Mouse (Mus musculus): ENCODE measurements around the gene Traf3ip2. TPM values are rescaled to one million over a fixed set of nuclear protein-coding genes. Genes with fewer than 3 reads are reported as not detected.

Traf3ip2 gene
- polyA plus RNA-seq, 1 experiment from 2014 or later, result 5.7 TPM

GRCm38 (mm10) chr10:39649550-39649949 is 36.8 kb downstream of the Traf3ip2 start:
- Histone ChIP-seq H3K36me3 (ENCODE audit: control insufficient read depth, insufficient read depth, low read length) (peaks cover 18% of the 10 kb centered on the region), H3K27ac (ENCODE audit: low read depth, low read length) (no peak overlapping the region), H3K4me3 (ENCODE audit: low read depth, low read length) (no peak overlapping the region), H3K9me3 (replicated peaks; ENCODE audit: control insufficient read depth, low read length) (no peaks in the 10 kb centered on the region), H3K27me3 (replicated peaks; ENCODE audit: control insufficient read depth, insufficient read depth, low read length) (no peaks in the 10 kb centered on the region), H3K4me1 (ENCODE audit: control insufficient read depth, insufficient read depth, low read length) (peaks cover 16% of the 10 kb centered on the region), H3K4me2 (ENCODE audit: low read length) (no peak overlapping the region), H3K9ac (ENCODE audit: low read length) (no peak overlapping the region)
- ATAC-seq (no peak), DNase-seq (ENCODE audit: low spot score) (no peak)
- WGBS, result 93% methylated on average over 3 of the region's 3 CpGs

GRCm38 (mm10) chr10:39650316-39650715 is 37.6 kb downstream of the Traf3ip2 start:
- Histone ChIP-seq H3K4me3 (ENCODE audit: low read depth, low read length) (no peak overlapping the region), H3K4me1 (ENCODE audit: control insufficient read depth, insufficient read depth, low read length) (peaks cover 16% of the 10 kb centered on the region), H3K36me3 (ENCODE audit: control insufficient read depth, insufficient read depth, low read length) (peaks cover 18% of the 10 kb centered on the region), H3K9ac (ENCODE audit: low read length) (no peak overlapping the region), H3K27me3 (replicated peaks; ENCODE audit: control insufficient read depth, insufficient read depth, low read length) (no peaks in the 10 kb centered on the region), H3K4me2 (ENCODE audit: low read length) (no peak overlapping the region), H3K9me3 (replicated peaks; ENCODE audit: control insufficient read depth, low read length) (no peaks in the 10 kb centered on the region), H3K27ac (ENCODE audit: low read depth, low read length) (no peak overlapping the region)
- no peak for ATAC-seq
- WGBS, result 90% methylated on average over 3 of the region's 3 CpGs
- no peak for DNase-seq (ENCODE audit: low spot score)

- DNase-seq (ENCODE audit: low spot score) (peak; percentile 23), ATAC-seq (peak; percentile 68)
- 54% methylated on average over 8 of the region's 8 CpGs for WGBS
- Histone ChIP-seq H3K9me3 (replicated peaks; ENCODE audit: control insufficient read depth, low read length) (no peaks in the 10 kb centered on the region), H3K27me3 (replicated peaks; ENCODE audit: control insufficient read depth, insufficient read depth, low read length) (no peaks in the 10 kb centered on the region), H3K4me1 (ENCODE audit: control insufficient read depth, insufficient read depth, low read length) (peaks cover 8% of the 10 kb centered on the region), H3K27ac (ENCODE audit: low read depth, low read length) (peak overlapping the region; percentile 59; the same call in 1 of the 2 replicates), H3K4me3 (ENCODE audit: low read depth, low read length) (no peak overlapping the region), H3K9ac (ENCODE audit: low read length) (no peak overlapping the region), H3K36me3 (ENCODE audit: control insufficient read depth, insufficient read depth, low read length) (peaks cover 16% of the 10 kb centered on the region), H3K4me2 (ENCODE audit: low read length) (no peak overlapping the region)
Measured at GRCm38 (mm10) chr10:39654001-39654416, 41.3 kb downstream of the Traf3ip2 start.

- no peak for DNase-seq (ENCODE audit: low spot score)
- 29% methylated on average over 5 of the region's 5 CpGs for WGBS
- Histone ChIP-seq H3K4me1 (ENCODE audit: control insufficient read depth, insufficient read depth, low read length) (peaks cover 23% of the 10 kb centered on the region), H3K27ac (ENCODE audit: low read depth, low read length) (peak overlapping the region; percentile 94), H3K27me3 (replicated peaks; ENCODE audit: control insufficient read depth, insufficient read depth, low read length) (no peaks in the 10 kb centered on the region), H3K9me3 (replicated peaks; ENCODE audit: control insufficient read depth, low read length) (no peaks in the 10 kb centered on the region), H3K4me2 (ENCODE audit: low read length) (0 out of 2 replicates have a peak overlapping the region, but pooled peaks have one; percentile 28), H3K36me3 (ENCODE audit: control insufficient read depth, insufficient read depth, low read length) (peaks cover 4% of the 10 kb centered on the region; the same call in 1 of the 2 replicates), H3K4me3 (ENCODE audit: low read depth, low read length) (no peak overlapping the region), H3K9ac (ENCODE audit: low read length) (0 out of 2 replicates have a peak overlapping the region, but pooled peaks have one; percentile 21)
- ATAC-seq, result no peak
Measured at GRCm38 (mm10) chr10:39658901-39659410, 46.2 kb downstream of the Traf3ip2 start.

- no peak overlapping the region for H3K4me3 ChIP-seq (ENCODE audit: low read depth, low read length)
- WGBS, result 4% methylated on average over 11 of the region's 11 CpGs
- H3K9ac ChIP-seq (ENCODE audit: low read length), result 0 out of 2 replicates have a peak overlapping the region, but pooled peaks have one; percentile 21
- H3K27me3 ChIP-seq (replicated peaks; ENCODE audit: control insufficient read depth, insufficient read depth, low read length), result no peaks in the 10 kb centered on the region
- peak overlapping the region; percentile 94 for H3K27ac ChIP-seq (ENCODE audit: low read depth, low read length)
- H3K9me3 ChIP-seq (replicated peaks; ENCODE audit: control insufficient read depth, low read length), result no peaks in the 10 kb centered on the region
- H3K4me2 ChIP-seq (ENCODE audit: low read length), result peak overlapping the region; percentile 28
- DNase-seq (ENCODE audit: low spot score) (peak; percentile 93), ATAC-seq (peak; percentile 93)
- no peaks in the 10 kb centered on the region for H3K36me3 ChIP-seq (ENCODE audit: control insufficient read depth, insufficient read depth, low read length)
- H3K4me1 ChIP-seq (ENCODE audit: control insufficient read depth, insufficient read depth, low read length), result peaks cover 23% of the 10 kb centered on the region
Measured at GRCm38 (mm10) chr10:39659411-39660268, 46.9 kb downstream of the Traf3ip2 start.

GRCm38 (mm10) chr10:39660269-39660655 is 47.5 kb downstream of the Traf3ip2 start:
- 0 out of 2 replicates have a peak overlapping the region, but pooled peaks have one; percentile 28 for H3K4me2 ChIP-seq (ENCODE audit: low read length)
- WGBS, result 39% methylated on average over 3 of the region's 3 CpGs

GRCm38 (mm10) chr10:39660698-39661097 is 48.0 kb downstream of the Traf3ip2 start:
- no peak overlapping the region for H3K9ac ChIP-seq (ENCODE audit: low read length)
- H3K4me1 ChIP-seq (ENCODE audit: control insufficient read depth, insufficient read depth, low read length), result peaks cover 27% of the 10 kb centered on the region
- no peaks in the 10 kb centered on the region for H3K27me3 ChIP-seq (replicated peaks; ENCODE audit: control insufficient read depth, insufficient read depth, low read length)
- DNase-seq (ENCODE audit: low spot score) (peak; percentile 20), ATAC-seq (no peak)
- H3K4me3 ChIP-seq (ENCODE audit: low read depth, low read length), result no peak overlapping the region
- no peak overlapping the region for H3K4me2 ChIP-seq (ENCODE audit: low read length)
- WGBS, result 66% methylated on average over 5 of the region's 5 CpGs
- H3K27ac ChIP-seq (ENCODE audit: low read depth, low read length), result peak overlapping the region; percentile 94
- no peaks in the 10 kb centered on the region for H3K36me3 ChIP-seq (ENCODE audit: control insufficient read depth, insufficient read depth, low read length)
- H3K9me3 ChIP-seq (replicated peaks; ENCODE audit: control insufficient read depth, low read length), result no peaks in the 10 kb centered on the region

More at GRCm38 (mm10) chr10:39660269-39660655, 47.5 kb downstream of the Traf3ip2 start:
- peak overlapping the region; percentile 94 for H3K27ac ChIP-seq (ENCODE audit: low read depth, low read length)
- no peak overlapping the region for H3K9ac ChIP-seq (ENCODE audit: low read length)
- ATAC-seq (no peak), DNase-seq (ENCODE audit: low spot score) (no peak)
- H3K27me3 ChIP-seq (replicated peaks; ENCODE audit: control insufficient read depth, insufficient read depth, low read length), result no peaks in the 10 kb centered on the region
- no peaks in the 10 kb centered on the region for H3K36me3 ChIP-seq (ENCODE audit: control insufficient read depth, insufficient read depth, low read length)
- peaks cover 27% of the 10 kb centered on the region for H3K4me1 ChIP-seq (ENCODE audit: control insufficient read depth, insufficient read depth, low read length)
- H3K4me3 ChIP-seq (ENCODE audit: low read depth, low read length), result no peak overlapping the region
- no peaks in the 10 kb centered on the region for H3K9me3 ChIP-seq (replicated peaks; ENCODE audit: control insufficient read depth, low read length)

- Histone ChIP-seq H3K4me1 (ENCODE audit: control insufficient read depth, insufficient read depth, low read length) (peaks cover 12% of the 10 kb centered on the region), H3K36me3 (ENCODE audit: control insufficient read depth, insufficient read depth, low read length) (peaks cover 5% of the 10 kb centered on the region; the same call in 1 of the 2 replicates), H3K9ac (ENCODE audit: low read length) (no peak overlapping the region), H3K27me3 (replicated peaks; ENCODE audit: control insufficient read depth, insufficient read depth, low read length) (no peaks in the 10 kb centered on the region), H3K9me3 (replicated peaks; ENCODE audit: control insufficient read depth, low read length) (no peaks in the 10 kb centered on the region), H3K4me2 (ENCODE audit: low read length) (no peak overlapping the region), H3K27ac (ENCODE audit: low read depth, low read length) (peak overlapping the region; percentile 11; the same call in 1 of the 2 replicates), H3K4me3 (ENCODE audit: low read depth, low read length) (no peak overlapping the region)
- ATAC-seq (no peak), DNase-seq (ENCODE audit: low spot score) (peak; percentile 46)
- WGBS, result 61% methylated on average over 4 of the region's 4 CpGs
Measured at GRCm38 (mm10) chr10:39665071-39665502, 52.4 kb downstream of the Traf3ip2 start.

Data from forebrain, embryonic 14.5 days (tissue).